Mouse (Mus musculus) olfactory bulb, adult 2 months (tissue): Measurements from ENCODE around the gene Mfsd4b5. TPM values are rescaled to one million over a fixed set of nuclear protein-coding genes. Genes with fewer than 3 reads are reported as not detected.
A peak's percentile ranks its signal among the peaks of the same experiment; 100 is the strongest.
"Not testable (repeated sequence)": the region's sequence is repeated elsewhere in the genome, so short reads cannot be mapped to it uniquely, and the experiment has no call there.

Source experiments
- H3K27ac ChIP-seq: fragments of 200-500 bp; 2 replicates; pipeline ENCODE4 v1.5.1; 2012; ENCODE audit warnings: low read depth, low read length; ENCODE audit not compliant: insufficient read depth
- H3K4me1 ChIP-seq: fragments of 200-500 bp; 2 replicates; pipeline ENCODE4 v1.6.1; 2012; ENCODE audit warnings: low read length; ENCODE audit not compliant: control insufficient read depth, insufficient read depth
- H3K4me3 ChIP-seq: fragments of 200-500 bp; 2 replicates; pipeline ENCODE4 v1.5.1; 2012; ENCODE audit warnings: mild to moderate bottlenecking, low read depth, low read length, moderate library complexity; ENCODE audit not compliant: insufficient read depth
- CTCF ChIP-seq: fragments of 200-500 bp; IDR thresholded peaks from 2 replicates; pipeline ENCODE4 v1.5.1; 2012; ENCODE audit warnings: low read depth, mild to moderate bottlenecking, low read length, moderate library complexity; ENCODE audit not compliant: insufficient read depth
- POLR2A ChIP-seq: fragments of 200-500 bp; IDR thresholded peaks from 2 replicates; pipeline ENCODE4 v1.6.1; 2012; ENCODE audit warnings: mild to moderate bottlenecking, low read depth, low read length, moderate library complexity; ENCODE audit not compliant: insufficient read depth
- WGBS: fragments of 180-500 bp; shearing (Covaris S2); methylation state at CpG from one replicate; pipeline ENCODE4 v1.1.7; 2018; 5-methylcytosine and 5-hydroxymethylcytosine counted together
- polyA plus RNA-seq: library from polyadenylated mRNA; stranded (reverse); fragments of >200 nt; gene quantifications from 2 replicates; pipeline ENCODE4 v1.2.4, GENCODE M21; 2012; ENCODE audit warnings: low replicate concordance; ENCODE audit not compliant: missing spikeins, insufficient read depth, insufficient read length

Mfsd4b5 gene
- polyA plus RNA-seq, 1 experiment, result not detected

DNA sequence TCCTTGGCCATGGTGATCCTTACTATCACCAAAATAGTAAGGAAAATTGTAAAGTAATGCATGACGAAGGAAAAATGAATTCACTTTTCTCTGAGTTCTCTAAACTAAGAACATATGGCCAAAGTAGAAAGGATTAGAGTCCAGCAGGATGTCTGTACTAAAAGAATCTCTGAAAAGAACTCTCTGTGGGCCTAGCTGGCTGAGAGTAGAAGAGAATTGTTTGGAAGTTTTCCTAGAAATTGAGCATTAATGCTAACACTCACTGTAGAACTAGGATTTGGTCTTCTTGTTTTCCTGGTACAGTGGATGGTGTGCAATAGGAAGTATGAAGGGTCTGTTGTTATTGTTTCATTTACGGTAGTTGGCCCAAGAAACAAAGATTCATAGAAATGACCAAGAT, 31.3 kb downstream of the Mfsd4b5 start:
- Histone ChIP-seq H3K4me3 (no peak overlapping the region), H3K27ac (no peak overlapping the region), H3K4me1 (peaks cover 5% of the 10 kb centered on the region)
- no peak for TF ChIP-seq POLR2A
- no peak for TF ChIP-seq CTCF
- WGBS, result 82% methylated on average over 2 of the region's 2 CpGs

DNA sequence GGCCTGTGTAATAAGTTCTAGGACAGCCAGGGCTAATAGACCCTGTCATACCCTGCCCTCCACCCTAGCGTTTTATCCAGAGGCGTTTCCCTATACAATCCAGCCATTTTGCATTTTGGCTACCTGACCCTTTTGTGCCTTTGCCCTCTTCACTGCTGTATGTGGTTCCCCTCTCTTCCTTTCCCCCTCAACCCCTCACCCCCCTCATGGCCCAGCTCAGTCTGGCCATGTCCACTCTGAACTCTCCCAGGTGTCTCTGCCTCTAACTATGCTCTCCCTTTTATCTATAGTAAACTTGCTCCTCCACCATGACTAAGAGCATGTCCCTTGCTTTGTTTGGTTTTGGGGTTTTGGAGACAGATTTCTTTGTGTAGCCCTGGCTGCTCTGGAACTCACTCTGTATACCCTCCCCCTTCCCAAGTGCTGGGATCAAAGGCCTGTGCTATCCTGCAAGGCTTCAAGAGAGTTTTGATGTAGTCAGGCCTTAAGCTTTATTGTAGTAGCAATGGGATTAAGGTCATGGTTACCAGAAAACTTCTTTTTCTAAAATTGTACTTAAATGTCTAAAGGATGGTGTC, 37.0 kb downstream of the Mfsd4b5 start:
- H3K4me3 ChIP-seq, result no peak overlapping the region
- no peak overlapping the region for H3K27ac ChIP-seq
- 94% methylated on average over 2 of the region's 2 CpGs for WGBS
- no peaks in the 10 kb centered on the region for H3K4me1 ChIP-seq
- no peak for TF ChIP-seq POLR2A
- TF ChIP-seq CTCF, result no peak

DNA sequence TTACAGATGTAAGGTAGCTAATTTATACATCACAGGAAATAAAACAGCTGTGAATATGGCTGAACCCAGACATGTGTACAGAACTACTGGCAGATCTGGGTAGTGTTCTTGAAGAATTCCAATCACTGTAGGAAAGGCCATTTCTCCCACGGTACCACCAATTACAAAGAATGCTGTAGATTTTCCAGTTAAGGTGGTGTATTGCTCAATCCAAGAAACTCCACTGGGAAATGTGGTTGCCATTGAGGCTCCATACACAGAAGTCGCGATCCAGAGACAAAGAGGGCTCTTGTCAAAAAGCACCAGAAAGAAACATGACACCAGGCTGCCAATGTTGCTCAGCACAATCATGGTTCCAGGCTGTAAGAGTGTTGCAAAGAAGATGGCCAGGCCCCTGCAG, 39.3 kb downstream of the Mfsd4b5 start:
- not testable (repeated sequence) for H3K27ac ChIP-seq, H3K4me3 ChIP-seq, H3K4me1 ChIP-seq
- 72% methylated on average over 3 of the region's 3 CpGs for WGBS

- TF ChIP-seq POLR2A (no peak), CTCF (no peak)
- Histone ChIP-seq H3K27ac (no peak overlapping the region), H3K4me1 (no peaks in the 10 kb centered on the region), H3K4me3 (no peak overlapping the region)
- 88% methylated on average over 7 of the region's 7 CpGs for WGBS
These were observed 49.9 kb downstream of the Mfsd4b5 start for GRCm38 (mm10) chr10:39936553-39936952.

GRCm38 (mm10) chr10:39926616-39927139, 59.8 kb downstream of the Mfsd4b5 start, which contains the start of gene Mfsd4b2:
Mfsd4b2 (minus strand) TSS chr10:39926923.
- Histone ChIP-seq H3K27ac (no peak within 1 kb of the TSS), H3K4me3 (peak within 1 kb of the TSS; percentile 27), H3K4me1 (peaks cover 3% of the 10 kb centered on the region)
- no peak for TF ChIP-seq POLR2A
- no peak for TF ChIP-seq CTCF
- 2% methylated on average over 41 of the region's 41 CpGs for WGBS

DNA sequence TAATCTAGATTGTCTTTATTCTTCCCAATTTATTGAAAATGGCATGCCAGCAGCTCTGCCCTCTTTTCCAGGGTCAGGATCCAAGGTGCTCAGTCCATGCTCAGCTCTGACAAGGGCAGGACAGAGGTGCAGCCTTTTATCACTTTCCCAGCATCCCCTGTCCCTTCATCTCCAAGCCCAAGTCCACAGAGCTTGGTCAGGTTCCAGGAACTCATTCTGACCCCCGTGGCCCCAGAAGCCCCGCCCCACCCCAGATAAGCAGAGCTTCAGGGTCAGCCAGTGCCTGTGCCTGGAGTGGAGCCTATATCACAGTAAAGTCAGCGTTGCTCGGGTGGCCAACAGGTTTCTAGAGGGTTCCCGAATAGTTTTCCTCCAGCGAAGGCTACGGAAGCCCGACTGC, 61.9 kb downstream of the Mfsd4b5 start:
- H3K27ac ChIP-seq, H3K4me3 ChIP-seq: not testable (repeated sequence)
- 80% methylated on average over 8 of the region's 8 CpGs for WGBS

GRCm38 (mm10) chr10:39912616-39913015, 73.8 kb downstream of the Mfsd4b5 start:
- Histone ChIP-seq H3K27ac (no peak overlapping the region), H3K4me3 (no peak overlapping the region), H3K4me1 (no peaks in the 10 kb centered on the region)
- TF ChIP-seq POLR2A (no peak), CTCF (no peak)

More for the DNA sequence above, 61.9 kb downstream of the Mfsd4b5 start:
- not testable (repeated sequence) for H3K4me1 ChIP-seq

DNA sequence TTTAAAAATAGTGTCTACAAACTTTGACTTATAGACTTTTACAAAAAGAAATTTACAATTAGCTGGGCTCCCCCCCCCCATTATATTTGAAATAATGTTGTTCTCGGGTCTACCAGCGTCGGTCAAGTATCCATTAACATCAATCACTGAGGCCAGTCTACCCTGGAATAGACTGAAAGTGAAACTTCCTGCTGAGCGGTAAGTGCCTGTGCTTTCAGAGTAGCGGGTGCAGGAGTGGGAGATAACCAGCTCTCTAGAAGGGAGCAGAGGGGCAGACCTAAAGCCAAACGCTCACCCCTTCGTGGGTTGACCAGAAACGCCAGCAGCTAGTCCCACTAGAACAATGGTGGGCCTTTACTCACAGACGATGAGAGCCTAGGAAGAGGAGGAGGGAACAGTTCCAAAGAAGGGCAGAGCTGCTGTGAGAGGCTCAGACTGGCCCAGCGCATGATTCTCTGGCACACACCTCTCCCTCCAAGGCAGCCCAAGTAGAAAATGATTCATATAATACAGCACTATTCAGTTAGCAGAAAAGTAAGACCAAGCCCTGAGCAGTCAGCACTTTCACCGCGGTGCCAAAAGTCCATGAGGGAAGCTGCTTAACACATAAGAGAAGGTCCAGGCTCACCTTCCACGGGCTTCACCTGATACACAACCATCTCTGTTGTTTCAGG, 77.5 kb downstream of the Mfsd4b5 start:
- no peaks in the 10 kb centered on the region for H3K4me1 ChIP-seq
- WGBS, result 72% methylated on average over 13 of the region's 13 CpGs

More for the DNA sequence above, 77.5 kb downstream of the Mfsd4b5 start:
- Histone ChIP-seq H3K27ac (no peak overlapping the region), H3K4me3 (no peak overlapping the region)
- TF ChIP-seq POLR2A, result no peak
- TF ChIP-seq CTCF, result no peak

Other genes with a start within 250 kb of the Mfsd4b5 start
- not detected in 2 replicates for gene Mfsd4b4, start 87.4 kb downstream of the Mfsd4b5 start, polyA plus RNA-seq
- gene Mfsd4b2, start 59.7 kb downstream of the Mfsd4b5 start, polyA plus RNA-seq, result not detected in 2 replicates
- not detected in 2 replicates for gene Mfsd4b3, start 26.5 kb downstream of the Mfsd4b5 start, polyA plus RNA-seq
- not detected in 2 replicates for gene Mfsd4b1, start 38.6 kb upstream of the Mfsd4b5 start, polyA plus RNA-seq
- gene Slc16a10, start 155.6 kb upstream of the Mfsd4b5 start, polyA plus RNA-seq, result not detected in 2 replicates